Mouse (Mus musculus): Measurements from ENCODE around the gene Gm14698. TPM values are rescaled to one million over a fixed set of nuclear protein-coding genes. Genes with fewer than 3 reads are reported as not detected.
A peak's percentile ranks its signal among the peaks of the same experiment; 100 is the strongest.
"Not testable (repeated sequence)": the region's sequence is repeated elsewhere in the genome, so short reads cannot be mapped to it uniquely, and the experiment has no call there.

Gm14698 gene
- 0.07 and 0.09 TPM in 2 replicates for total RNA-seq (2014; rRNA removed)
- polyA plus RNA-seq (2012; rRNA removed), result 0.04 and 0.10 TPM in 2 replicates

GRCm38 (mm10) chrX:68821059-68821458, at the start of gene Gm14698:
TSS of gene Gm14698 (plus strand) at chrX:68821093.
- not testable (repeated sequence) for H3K27ac ChIP-seq (replicated peaks; ENCODE audit: insufficient read depth, low read depth, low read length); H3K79me2 ChIP-seq (ENCODE audit: control insufficient read depth, insufficient read depth, low read length); H3K36me3 ChIP-seq (ENCODE audit: control insufficient read depth, insufficient read depth, low read length); H3K9ac ChIP-seq (ENCODE audit: low read depth, low read length); H3K4me3 ChIP-seq (ENCODE audit: insufficient read depth, low read depth, low read length); H3K27me3 ChIP-seq (ENCODE audit: control insufficient read depth, insufficient read depth, low read length); H3K4me1 ChIP-seq (ENCODE audit: control insufficient read depth, insufficient read depth, low read length); DNase-seq (ENCODE audit: extremely low read depth, low read depth, low spot score)
- WGBS, result under 1% methylated on average over 17 of the region's 36 CpGs

GRCm38 (mm10) chrX:68820449-68820848, 444 bp upstream of the Gm14698 start:
- not testable (repeated sequence) for H3K9ac ChIP-seq (ENCODE audit: low read depth, low read length); H3K27me3 ChIP-seq (ENCODE audit: control insufficient read depth, insufficient read depth, low read length); H3K4me3 ChIP-seq (ENCODE audit: insufficient read depth, low read depth, low read length); H3K36me3 ChIP-seq (ENCODE audit: control insufficient read depth, insufficient read depth, low read length); DNase-seq (ENCODE audit: extremely low read depth, low read depth, low spot score); H3K79me2 ChIP-seq (ENCODE audit: control insufficient read depth, insufficient read depth, low read length); H3K4me1 ChIP-seq (ENCODE audit: control insufficient read depth, insufficient read depth, low read length); H3K27ac ChIP-seq (replicated peaks; ENCODE audit: insufficient read depth, low read depth, low read length)
- 34% methylated on average over 2 of the region's 2 CpGs for WGBS

- Histone ChIP-seq H3K79me2 (ENCODE audit: control insufficient read depth, insufficient read depth, low read length) (no peaks in the 10 kb centered on the region), H3K9ac (ENCODE audit: low read depth, low read length) (no peak overlapping the region), H3K4me1 (ENCODE audit: control insufficient read depth, insufficient read depth, low read length) (no peaks in the 10 kb centered on the region), H3K36me3 (ENCODE audit: control insufficient read depth, insufficient read depth, low read length) (no peaks in the 10 kb centered on the region), H3K4me3 (ENCODE audit: insufficient read depth, low read depth, low read length) (no peak overlapping the region), H3K27me3 (ENCODE audit: control insufficient read depth, insufficient read depth, low read length) (no peaks in the 10 kb centered on the region), H3K27ac (replicated peaks; ENCODE audit: insufficient read depth, low read depth, low read length) (no peak overlapping the region)
- no peak for TF ChIP-seq POLR2A (IDR thresholded peaks at IDR 0.05; ENCODE audit: extremely low read depth, insufficient read depth, low read length)
- TF ChIP-seq CTCF (IDR thresholded peaks at IDR 0.05; ENCODE audit: low read depth, low read length), result no peak
- peak; percentile 4 for DNase-seq (ENCODE audit: extremely low read depth, low read depth, low spot score)
- WGBS, result 8% methylated on average over 5 of the region's 5 CpGs
Measured at GRCm38 (mm10) chrX:68839548-68840444, 18.9 kb downstream of the Gm14698 start.

- 22% methylated on average over 2 of the region's 2 CpGs for WGBS
- DNase-seq (ENCODE audit: extremely low read depth, low read depth, low spot score), result no peak
- H3K4me1 ChIP-seq (ENCODE audit: control insufficient read depth, insufficient read depth, low read length), result no peaks in the 10 kb centered on the region
- no peaks in the 10 kb centered on the region for H3K36me3 ChIP-seq (ENCODE audit: control insufficient read depth, insufficient read depth, low read length)
- H3K27ac ChIP-seq (replicated peaks; ENCODE audit: insufficient read depth, low read depth, low read length), result no peak overlapping the region
- no peak for TF ChIP-seq POLR2A (IDR thresholded peaks at IDR 0.05; ENCODE audit: extremely low read depth, insufficient read depth, low read length)
- TF ChIP-seq CTCF (IDR thresholded peaks at IDR 0.05; ENCODE audit: low read depth, low read length), result no peak
- H3K27me3 ChIP-seq (ENCODE audit: control insufficient read depth, insufficient read depth, low read length), result no peaks in the 10 kb centered on the region
- H3K9ac ChIP-seq (ENCODE audit: low read depth, low read length), result no peak overlapping the region
- H3K4me3 ChIP-seq (ENCODE audit: insufficient read depth, low read depth, low read length), result no peak overlapping the region
- H3K79me2 ChIP-seq (ENCODE audit: control insufficient read depth, insufficient read depth, low read length), result no peaks in the 10 kb centered on the region
Measured at GRCm38 (mm10) chrX:68865145-68865544, 44.3 kb downstream of the Gm14698 start.

Other genes with a start within 250 kb of the Gm14698 start
- gene Fmr1, start 142.6 kb upstream of the Gm14698 start, total RNA-seq (2014; rRNA removed), result 19.9 and 21.1 TPM in 2 replicates
- 3.2 and 3.7 TPM in 2 replicates for gene Fmr1, start 142.6 kb upstream of the Gm14698 start, polyA plus RNA-seq (2012; rRNA removed)
- not detected in 2 replicates for gene Fmr1nb, start 59.3 kb upstream of the Gm14698 start, total RNA-seq (2014; rRNA removed)
- gene Fmr1nb, start 59.3 kb upstream of the Gm14698 start, polyA plus RNA-seq (2012; rRNA removed), result not detected in 2 replicates
- not detected in 2 replicates for gene Gm6812, start 72.0 kb downstream of the Gm14698 start, total RNA-seq (2014; rRNA removed)
- gene Gm6812, start 72.0 kb downstream of the Gm14698 start, polyA plus RNA-seq (2012; rRNA removed), result not detected in 2 replicates

Data from liver, adult 2 months (tissue).